Mouse (Mus musculus): Measurements from ENCODE around the gene Inpp5d. TPM values are rescaled to one million over a fixed set of nuclear protein-coding genes. Genes with fewer than 3 reads are reported as not detected.

The Inpp5d gene
- polyA plus RNA-seq, 2 experiments = 9.3 to 11.1 TPM

GRCm38 (mm10) chr1:87648657-87649056, 28.5 kb downstream of the Inpp5d start:
- H3K4me3 ChIP-seq (ENCODE audit: insufficient read depth in 1 of 2, low read depth in 2 of 2, low read length in 2 of 2) = no peak overlapping the region
- H3K36me3 ChIP-seq (replicated peaks; ENCODE audit: control insufficient read depth, insufficient read depth, low read depth) = no peaks in the 10 kb centered on the region
- peak overlapping the region; percentile 42 for H3K4me2 ChIP-seq (ENCODE audit: low read depth)
- DNase-seq (ENCODE audit: low read depth in 3 of 3, low spot score in 3 of 3) (peak in 2 of 3 experiments; percentile 61 to 63), ATAC-seq (ENCODE audit: insufficient read depth) (peak; percentile 77)
- H3K9me3 ChIP-seq (ENCODE audit: control insufficient read depth, low read length) = no peaks in the 10 kb centered on the region
- peak overlapping the region; percentile 85 for H3K27ac ChIP-seq
- peak overlapping the region; percentile 32 for H3K9ac ChIP-seq (replicated peaks)
- peaks cover 46 to 56% of the 10 kb centered on the region in 2 experiments for H3K4me1 ChIP-seq (replicated peaks; ENCODE audit: control insufficient read depth in 2 of 2, insufficient read depth in 2 of 2, low read length in 1 of 2)
- no peaks in the 10 kb centered on the region for H3K27me3 ChIP-seq (ENCODE audit: control insufficient read depth, insufficient read depth, low read length)
- WGBS (ENCODE audit: insufficient replicate concordance) = 6% methylated on average over 7 of the region's 7 CpGs
- TF ChIP-seq CTCF (IDR thresholded peaks at IDR 0.05; ENCODE audit: low read depth) (no peak), EP300 (IDR thresholded peaks at IDR 0.05; ENCODE audit: low read depth) (peak; percentile 13; the same call in 1 of the 2 replicates)

DNA sequence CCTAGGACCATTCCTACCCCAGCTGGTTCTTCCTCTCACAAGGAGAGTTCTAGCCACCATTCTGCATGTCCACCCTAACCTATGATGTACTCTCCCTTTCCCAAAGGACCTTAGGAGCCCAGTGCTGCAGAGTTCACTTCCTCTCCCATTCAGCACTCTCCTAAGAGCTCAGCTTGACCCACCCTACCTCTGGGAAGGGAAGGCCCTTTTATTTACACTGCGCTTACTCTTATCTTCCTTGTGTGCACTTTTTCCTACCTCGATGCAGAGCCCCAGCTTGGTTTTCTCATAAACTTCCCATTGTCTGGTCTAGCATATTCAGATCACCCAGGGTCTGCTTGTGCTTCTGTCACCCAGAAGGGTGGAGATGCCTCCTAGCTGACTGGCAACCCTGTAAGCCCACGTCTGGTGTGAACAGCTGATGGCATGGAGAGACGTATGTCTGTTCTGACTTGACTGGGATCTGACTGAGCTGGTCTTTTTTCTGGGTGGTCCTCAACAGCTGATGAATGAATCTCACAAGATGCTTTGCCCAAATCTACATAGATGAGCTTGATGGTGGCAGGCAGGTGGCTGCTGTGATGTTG, 29.2 kb downstream of the Inpp5d start:
- H3K36me3 ChIP-seq (replicated peaks; ENCODE audit: control insufficient read depth, insufficient read depth, low read depth) = no peaks in the 10 kb centered on the region
- ATAC-seq (ENCODE audit: insufficient read depth) = peak; percentile 53; the same call in 1 of the 2 replicates
- peak overlapping the region; percentile 42; the same call in 1 of the 2 replicates for H3K4me2 ChIP-seq (ENCODE audit: low read depth)
- DNase-seq (ENCODE audit: low read depth in 3 of 3, low spot score in 3 of 3) = no peak
- WGBS (ENCODE audit: insufficient replicate concordance) = 26% methylated on average over 4 of the region's 4 CpGs
- peak overlapping the region; percentile 80 for H3K27ac ChIP-seq
- H3K4me1 ChIP-seq (replicated peaks; ENCODE audit: control insufficient read depth in 2 of 2, insufficient read depth in 2 of 2, low read length in 1 of 2) = peaks cover 46 to 56% of the 10 kb centered on the region in 2 experiments
- TF ChIP-seq EP300 (IDR thresholded peaks at IDR 0.05; ENCODE audit: low read depth) = no peak
- no peak for TF ChIP-seq CTCF (IDR thresholded peaks at IDR 0.05; ENCODE audit: low read depth)
- H3K9me3 ChIP-seq (ENCODE audit: control insufficient read depth, low read length) = no peaks in the 10 kb centered on the region
- H3K27me3 ChIP-seq (ENCODE audit: control insufficient read depth, insufficient read depth, low read length) = no peaks in the 10 kb centered on the region
- no peak overlapping the region for H3K4me3 ChIP-seq (ENCODE audit: insufficient read depth in 1 of 2, low read depth in 2 of 2, low read length in 2 of 2)
- H3K9ac ChIP-seq (replicated peaks) = peak overlapping the region; percentile 20

DNA sequence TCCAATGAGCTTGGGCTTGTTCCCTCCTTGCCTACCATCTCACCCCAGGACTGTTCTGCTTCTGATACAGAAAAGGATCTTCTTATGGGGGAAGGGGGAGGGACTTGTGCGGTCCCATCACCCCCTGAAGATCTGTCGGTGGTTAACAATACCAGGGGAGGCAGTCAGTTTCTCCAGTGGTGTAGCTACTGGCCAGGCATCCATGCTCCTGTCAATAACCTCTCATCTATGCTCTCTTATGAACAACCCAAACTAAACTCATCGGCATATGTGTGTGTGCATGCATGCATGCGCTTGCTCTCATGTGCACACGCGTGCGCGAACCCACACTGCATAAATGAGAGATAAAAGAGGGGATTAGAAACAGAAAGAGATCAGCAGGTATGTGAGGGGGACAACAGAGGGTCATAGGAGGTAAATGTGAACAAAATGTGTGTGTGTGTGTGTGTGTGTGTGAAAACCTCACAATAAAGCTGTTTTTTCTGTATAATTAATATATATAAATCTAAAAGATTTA, 29.9 kb downstream of the Inpp5d start:
- DNase-seq (ENCODE audit: low read depth in 3 of 3, low spot score in 3 of 3) (no peak), ATAC-seq (ENCODE audit: insufficient read depth) (no peak)
- Histone ChIP-seq H3K36me3 (replicated peaks; ENCODE audit: control insufficient read depth, insufficient read depth, low read depth) (no peaks in the 10 kb centered on the region), H3K9me3 (ENCODE audit: control insufficient read depth, low read length) (no peaks in the 10 kb centered on the region), H3K27ac (peak overlapping the region; percentile 80), H3K4me3 (ENCODE audit: insufficient read depth in 1 of 2, low read depth in 2 of 2, low read length in 2 of 2) (no peak overlapping the region), H3K4me1 (replicated peaks; ENCODE audit: control insufficient read depth in 2 of 2, insufficient read depth in 2 of 2, low read length in 1 of 2) (peaks cover 46 to 56% of the 10 kb centered on the region in 2 experiments), H3K9ac (replicated peaks) (no peak overlapping the region), H3K4me2 (ENCODE audit: low read depth) (peak overlapping the region; percentile 54), H3K27me3 (ENCODE audit: control insufficient read depth, insufficient read depth, low read length) (no peaks in the 10 kb centered on the region)
- no peak for TF ChIP-seq EP300 (IDR thresholded peaks at IDR 0.05; ENCODE audit: low read depth)
- no peak for TF ChIP-seq CTCF (IDR thresholded peaks at IDR 0.05; ENCODE audit: low read depth)
- WGBS (ENCODE audit: insufficient replicate concordance) = 67% methylated on average over 8 of the region's 8 CpGs

DNA sequence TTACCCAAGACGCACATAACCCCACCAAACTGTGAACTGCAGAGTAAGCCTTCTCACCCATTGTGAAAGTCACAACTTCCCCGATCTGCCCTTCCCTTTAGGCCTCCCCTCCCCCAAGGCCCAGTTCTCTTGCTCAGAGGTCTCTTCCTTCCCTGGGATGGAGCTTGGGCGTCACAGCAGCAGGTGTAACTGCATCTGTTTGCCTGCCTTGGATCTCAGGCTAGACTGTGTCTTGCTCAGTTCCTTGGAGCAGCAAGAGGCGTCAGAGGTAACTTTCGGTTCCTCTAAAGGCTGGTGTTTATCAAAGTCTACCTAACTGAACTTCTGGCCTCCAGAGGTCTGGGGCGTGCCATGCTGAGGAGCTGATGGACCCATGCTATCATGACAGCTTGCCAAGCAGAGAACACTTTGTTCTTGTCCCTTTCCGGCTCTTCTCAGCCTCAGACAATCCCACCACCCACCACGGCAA, 30.5 kb downstream of the Inpp5d start:
- Histone ChIP-seq H3K4me2 (ENCODE audit: low read depth) (peak overlapping the region; percentile 54), H3K36me3 (replicated peaks; ENCODE audit: control insufficient read depth, insufficient read depth, low read depth) (no peaks in the 10 kb centered on the region), H3K9ac (replicated peaks) (peak overlapping the region; percentile 61), H3K27me3 (ENCODE audit: control insufficient read depth, insufficient read depth, low read length) (no peaks in the 10 kb centered on the region), H3K4me3 (ENCODE audit: insufficient read depth in 1 of 2, low read depth in 2 of 2, low read length in 2 of 2) (peak overlapping the region in 1 of 2 experiments; percentile 53; a peak in 3 of 4 replicates), H3K27ac (peak overlapping the region; percentile 80), H3K4me1 (replicated peaks; ENCODE audit: control insufficient read depth in 2 of 2, insufficient read depth in 2 of 2, low read length in 1 of 2) (peaks cover 41 to 51% of the 10 kb centered on the region in 2 experiments), H3K9me3 (ENCODE audit: control insufficient read depth, low read length) (no peaks in the 10 kb centered on the region)
- TF ChIP-seq CTCF (IDR thresholded peaks at IDR 0.05; ENCODE audit: low read depth) (0 out of 2 replicates have a peak, but pooled peaks have one; percentile 9), EP300 (IDR thresholded peaks at IDR 0.05; ENCODE audit: low read depth) (no peak)
- WGBS (ENCODE audit: insufficient replicate concordance) = 11% methylated on average over 8 of the region's 8 CpGs
- DNase-seq (ENCODE audit: low read depth in 3 of 3, low spot score in 3 of 3) = no peak
- peak; percentile 58 for ATAC-seq (ENCODE audit: insufficient read depth)

DNA sequence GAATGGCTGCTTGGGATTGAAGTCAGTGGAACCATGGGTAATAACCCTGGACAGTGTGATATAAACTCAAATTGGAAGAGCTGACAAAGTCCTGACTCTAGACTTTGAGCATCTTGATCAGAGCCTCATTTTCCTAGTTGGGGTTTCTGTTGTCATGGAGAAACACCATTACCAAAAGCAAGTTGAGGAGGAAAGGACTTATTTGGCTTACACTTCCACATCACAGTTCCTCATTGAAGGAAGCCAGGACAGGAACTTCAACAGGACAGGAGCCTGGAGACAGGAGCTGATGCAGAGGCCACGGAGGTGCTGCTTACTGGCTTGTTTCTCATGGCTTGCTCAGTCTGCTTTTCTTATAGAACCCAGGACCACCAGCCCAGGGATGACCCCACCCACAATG, 31.3 kb downstream of the Inpp5d start:
- H3K9ac ChIP-seq (replicated peaks) = no peak overlapping the region
- DNase-seq (ENCODE audit: low read depth in 3 of 3, low spot score in 3 of 3) = no peak
- peak overlapping the region; percentile 54; the same call in 1 of the 2 replicates for H3K4me2 ChIP-seq (ENCODE audit: low read depth)
- no peaks in the 10 kb centered on the region for H3K27me3 ChIP-seq (ENCODE audit: control insufficient read depth, insufficient read depth, low read length)
- peaks cover 36 to 44% of the 10 kb centered on the region in 2 experiments for H3K4me1 ChIP-seq (replicated peaks; ENCODE audit: control insufficient read depth in 2 of 2, insufficient read depth in 2 of 2, low read length in 1 of 2)
- H3K27ac ChIP-seq = peak overlapping the region; percentile 80
- TF ChIP-seq EP300 (IDR thresholded peaks at IDR 0.05; ENCODE audit: low read depth) = no peak
- no peak for TF ChIP-seq CTCF (IDR thresholded peaks at IDR 0.05; ENCODE audit: low read depth)
- WGBS (ENCODE audit: insufficient replicate concordance) = 52% methylated on average over 1 of the region's 1 CpGs
- no peak overlapping the region for H3K4me3 ChIP-seq (ENCODE audit: insufficient read depth in 1 of 2, low read depth in 2 of 2, low read length in 2 of 2)
- no peaks in the 10 kb centered on the region for H3K36me3 ChIP-seq (replicated peaks; ENCODE audit: control insufficient read depth, insufficient read depth, low read depth)
- no peak for ATAC-seq (ENCODE audit: insufficient read depth)
- H3K9me3 ChIP-seq (ENCODE audit: control insufficient read depth, low read length) = no peaks in the 10 kb centered on the region
